Mouse (Mus musculus) embryonic facial prominence, embryonic 15.5 days (tissue): Measurements from ENCODE around the gene Fam107b. TPM values are rescaled to one million over a fixed set of nuclear protein-coding genes. Genes with fewer than 3 reads are reported as not detected.
A peak's percentile ranks its signal among the peaks of the same experiment; 100 is the strongest.
"Not testable (repeated sequence)": the region's sequence is repeated elsewhere in the genome, so short reads cannot be mapped to it uniquely, and the experiment has no call there.

Source experiments
- ATAC-seq: fragments of 200-750 bp; cut with Nextera tagmentation; 2 replicates; pipeline ENCODE4 v1.8.0; 2017; ENCODE audit warnings: low read depth, moderate TSS enrichment; ENCODE audit not compliant: insufficient number of reproducible peaks, low FRiP score, low TSS enrichment
- H3K27ac ChIP-seq: fragments of 300-500 bp; sonication (generic); replicated peaks from 2 replicates; pipeline ENCODE4 v1.5.1; 2015; ENCODE audit warnings: mild to moderate bottlenecking, inconsistent platforms
- H3K27me3 ChIP-seq: fragments of 300-500 bp; sonication (generic); 2 replicates; pipeline ENCODE4 v1.6.1; 2015; ENCODE audit warnings: inconsistent platforms
- H3K36me3 ChIP-seq: fragments of 300-500 bp; sonication (generic); 2 replicates; pipeline ENCODE4 v1.6.1; 2015; ENCODE audit warnings: mild to moderate bottlenecking, inconsistent platforms
- H3K4me1 ChIP-seq: fragments of 300-500 bp; sonication (generic); 2 replicates; pipeline ENCODE4 v1.6.1; 2015; ENCODE audit warnings: inconsistent platforms
- H3K4me2 ChIP-seq: fragments of 300-500 bp; sonication (generic); replicated peaks from 2 replicates; pipeline ENCODE4 v1.6.1; 2015; ENCODE audit warnings: mild to moderate bottlenecking, inconsistent platforms
- H3K4me3 ChIP-seq: fragments of 300-500 bp; sonication (generic); replicated peaks from 2 replicates; pipeline ENCODE4 v1.5.1; 2015; ENCODE audit warnings: mild to moderate bottlenecking, inconsistent platforms
- H3K9ac ChIP-seq: fragments of 300-500 bp; sonication (generic); 2 replicates; pipeline ENCODE4 v1.6.1; 2015; ENCODE audit warnings: inconsistent platforms
- H3K9me3 ChIP-seq: fragments of 300-500 bp; sonication (generic); replicated peaks from 2 replicates; pipeline ENCODE4 v1.6.1; 2016; ENCODE audit warnings: inconsistent platforms
- WGBS: fragments of 180-500 bp; shearing (Covaris S2); methylation state at CpG from one replicate; pipeline ENCODE4 v1.1.7; 2015; 5-methylcytosine and 5-hydroxymethylcytosine counted together
- polyA plus RNA-seq: library from polyadenylated mRNA; unstranded; fragments of >200 nt; fragmentation: Nextera tagmentation; extraction: Ambion mirVana; gene quantifications from 2 replicates; pipeline ENCODE4 v1.2.1, GENCODE M21; 2015

Fam107b gene
- polyA plus RNA-seq, 1 experiment from 2014 or later, result 42.7 TPM

- Histone ChIP-seq H3K27me3 (no peaks in the 10 kb centered on the region), H3K4me3 (no peak overlapping the region), H3K4me1 (no peaks in the 10 kb centered on the region), H3K9ac (no peak overlapping the region), H3K9me3 (no peaks in the 10 kb centered on the region), H3K27ac (no peak overlapping the region), H3K36me3 (no peaks in the 10 kb centered on the region), H3K4me2 (no peak overlapping the region)
- 82% methylated on average over 7 of the region's 7 CpGs for WGBS
- ATAC-seq, result no peak
Observed at GRCm38 (mm10) chr2:3702640-3703190, 132.4 kb downstream of the Fam107b start.

GRCm38 (mm10) chr2:3703806-3704205 is 133.5 kb downstream of the Fam107b start:
- Histone ChIP-seq H3K4me3 (no peak overlapping the region), H3K27ac (no peak overlapping the region), H3K4me1 (no peaks in the 10 kb centered on the region), H3K27me3 (no peaks in the 10 kb centered on the region), H3K4me2 (no peak overlapping the region), H3K36me3 (no peaks in the 10 kb centered on the region), H3K9me3 (no peaks in the 10 kb centered on the region), H3K9ac (no peak overlapping the region)
- WGBS, result 58% methylated on average over 2 of the region's 2 CpGs
- no peak for ATAC-seq

- H3K4me3 ChIP-seq, result no peak overlapping the region
- H3K36me3 ChIP-seq, result no peaks in the 10 kb centered on the region
- H3K4me2 ChIP-seq, result no peak overlapping the region
- no peaks in the 10 kb centered on the region for H3K4me1 ChIP-seq
- no peak for ATAC-seq
- no peaks in the 10 kb centered on the region for H3K27me3 ChIP-seq
- H3K9ac ChIP-seq, result no peak overlapping the region
- no peaks in the 10 kb centered on the region for H3K9me3 ChIP-seq
- 56% methylated on average over 9 of the region's 9 CpGs for WGBS
- H3K27ac ChIP-seq, result no peak overlapping the region
Observed at GRCm38 (mm10) chr2:3704311-3705162, 134.2 kb downstream of the Fam107b start.

- not testable (repeated sequence) for H3K4me2 ChIP-seq, H3K4me3 ChIP-seq, H3K4me1 ChIP-seq, H3K9me3 ChIP-seq, H3K27me3 ChIP-seq, ATAC-seq, H3K36me3 ChIP-seq, H3K27ac ChIP-seq, H3K9ac ChIP-seq
- 43% methylated on average over 3 of the region's 3 CpGs for WGBS
Observed at GRCm38 (mm10) chr2:3705283-3705682, 135.0 kb downstream of the Fam107b start.

GRCm38 (mm10) chr2:3707236-3707635 is 136.9 kb downstream of the Fam107b start:
- no peaks in the 10 kb centered on the region for H3K27me3 ChIP-seq
- H3K4me1 ChIP-seq, result no peaks in the 10 kb centered on the region
- no peak for ATAC-seq
- H3K36me3 ChIP-seq, result no peaks in the 10 kb centered on the region
- no peak overlapping the region for H3K4me3 ChIP-seq
- 81% methylated on average over 1 of the region's 1 CpGs for WGBS
- no peaks in the 10 kb centered on the region for H3K9me3 ChIP-seq
- no peak overlapping the region for H3K9ac ChIP-seq
- no peak overlapping the region for H3K4me2 ChIP-seq
- H3K27ac ChIP-seq, result no peak overlapping the region

GRCm38 (mm10) chr2:3708621-3709020 is 138.3 kb downstream of the Fam107b start:
- WGBS, result 93% methylated on average over 4 of the region's 4 CpGs
- Histone ChIP-seq H3K27ac (no peak overlapping the region), H3K36me3 (no peaks in the 10 kb centered on the region), H3K4me2 (no peak overlapping the region), H3K4me1 (peaks cover 4% of the 10 kb centered on the region; the same call in 1 of the 2 replicates), H3K4me3 (no peak overlapping the region), H3K9ac (no peak overlapping the region), H3K27me3 (no peaks in the 10 kb centered on the region), H3K9me3 (no peaks in the 10 kb centered on the region)
- no peak for ATAC-seq

- peaks cover 11% of the 10 kb centered on the region for H3K4me1 ChIP-seq
- 86% methylated on average over 2 of the region's 2 CpGs for WGBS
- no peak overlapping the region for H3K27ac ChIP-seq
- no peaks in the 10 kb centered on the region for H3K9me3 ChIP-seq
- no peak overlapping the region for H3K4me2 ChIP-seq
- no peak overlapping the region for H3K4me3 ChIP-seq
- H3K27me3 ChIP-seq, result no peaks in the 10 kb centered on the region
- no peak overlapping the region for H3K9ac ChIP-seq
- no peaks in the 10 kb centered on the region for H3K36me3 ChIP-seq
- ATAC-seq, result no peak
Observed at GRCm38 (mm10) chr2:3709882-3710281, 139.6 kb downstream of the Fam107b start.

- H3K9me3 ChIP-seq, result no peaks in the 10 kb centered on the region
- no peak overlapping the region for H3K27ac ChIP-seq
- WGBS, result 85% methylated on average over 3 of the region's 3 CpGs
- ATAC-seq, result no peak
- no peak overlapping the region for H3K4me3 ChIP-seq
- H3K27me3 ChIP-seq, result no peaks in the 10 kb centered on the region
- no peak overlapping the region for H3K4me2 ChIP-seq
- no peak overlapping the region for H3K9ac ChIP-seq
- no peaks in the 10 kb centered on the region for H3K36me3 ChIP-seq
- H3K4me1 ChIP-seq, result peaks cover 16% of the 10 kb centered on the region
Observed at GRCm38 (mm10) chr2:3710521-3710920, 140.2 kb downstream of the Fam107b start.

GRCm38 (mm10) chr2:3712369-3713042 is 142.2 kb downstream of the Fam107b start:
- no peak overlapping the region for H3K4me3 ChIP-seq
- WGBS, result 45% methylated on average over 3 of the region's 3 CpGs

GRCm38 (mm10) chr2:3713212-3713681 is 143.0 kb downstream of the Fam107b start:
- Histone ChIP-seq H3K27me3 (no peaks in the 10 kb centered on the region), H3K9me3 (no peaks in the 10 kb centered on the region), H3K4me2 (peak overlapping the region; percentile 87), H3K27ac (peak overlapping the region; percentile 68), H3K36me3 (no peaks in the 10 kb centered on the region), H3K4me3 (peak overlapping the region; percentile 81), H3K4me1 (peaks cover 40% of the 10 kb centered on the region), H3K9ac (peak overlapping the region; percentile 84)
- peak; percentile 91 for ATAC-seq
- under 1% methylated on average over 41 of the region's 41 CpGs for WGBS

More at GRCm38 (mm10) chr2:3712369-3713042, 142.2 kb downstream of the Fam107b start:
- Histone ChIP-seq H3K27me3 (no peaks in the 10 kb centered on the region), H3K9me3 (no peaks in the 10 kb centered on the region), H3K4me1 (peaks cover 32% of the 10 kb centered on the region), H3K9ac (no peak overlapping the region), H3K4me2 (no peak overlapping the region; the same call in 1 of the 2 replicates), H3K27ac (no peak overlapping the region), H3K36me3 (no peaks in the 10 kb centered on the region)
- ATAC-seq, result no peak

GRCm38 (mm10) chr2:3713682-3714361 is 143.5 kb downstream of the Fam107b start:
- Histone ChIP-seq H3K9ac (peak overlapping the region; percentile 84), H3K27me3 (no peaks in the 10 kb centered on the region), H3K4me3 (peak overlapping the region; percentile 81), H3K9me3 (no peaks in the 10 kb centered on the region), H3K36me3 (no peaks in the 10 kb centered on the region), H3K4me2 (peak overlapping the region; percentile 87), H3K4me1 (peaks cover 43% of the 10 kb centered on the region), H3K27ac (peak overlapping the region; percentile 68)
- ATAC-seq, result peak; percentile 75
- under 1% methylated on average over 38 of the region's 38 CpGs for WGBS
